Mouse (Mus musculus) hindbrain, embryonic 13.5 days (tissue): ENCODE measurements at regions not wholly inside any gene's neighbourhood (a gene's known extent, or its start where the extent isn't known, plus 50 kb on each side); places are given as distances from the start of the nearest gene placed in this dataset.

Source experiments
- ATAC-seq: fragments of 200-750 bp; cut with Nextera tagmentation; 2 replicates; pipeline ENCODE4 v1.8.0; 2017; ENCODE audit warnings: moderate TSS enrichment; ENCODE audit not compliant: low FRiP score
- H3K27ac ChIP-seq: fragments of 300-500 bp; sonication (generic); 2 replicates; pipeline ENCODE4 v1.5.1; 2015; ENCODE audit warnings: inconsistent platforms, mild to moderate bottlenecking, moderate library complexity
- H3K27me3 ChIP-seq: fragments of 300-500 bp; sonication (generic); 2 replicates; pipeline ENCODE4 v1.6.1; 2015; ENCODE audit warnings: mild to moderate bottlenecking, inconsistent platforms
- H3K36me3 ChIP-seq: fragments of 300-500 bp; sonication (generic); 2 replicates; pipeline ENCODE4 v1.6.1; 2015; ENCODE audit warnings: mild to moderate bottlenecking, inconsistent platforms
- H3K4me1 ChIP-seq: fragments of 300-500 bp; sonication (generic); replicated peaks from 2 replicates; pipeline ENCODE4 v1.6.1; 2015; ENCODE audit warnings: inconsistent platforms
- H3K4me2 ChIP-seq: fragments of 300-500 bp; sonication (generic); 2 replicates; pipeline ENCODE4 v1.6.1; 2015; ENCODE audit warnings: inconsistent platforms, mild to moderate bottlenecking, moderate library complexity
- H3K4me3 ChIP-seq: fragments of 300-500 bp; sonication (generic); 2 replicates; pipeline ENCODE4 v1.5.1; 2015; ENCODE audit warnings: mild to moderate bottlenecking, inconsistent platforms
- H3K9ac ChIP-seq: fragments of 300-500 bp; sonication (generic); 2 replicates; pipeline ENCODE4 v1.6.1; 2015; ENCODE audit warnings: mild to moderate bottlenecking, inconsistent platforms
- H3K9me3 ChIP-seq: fragments of 300-500 bp; sonication (generic); 2 replicates; pipeline ENCODE4 v1.6.1; 2016; ENCODE audit warnings: inconsistent platforms
- WGBS: fragments of 180-500 bp; shearing (Covaris S2); methylation state at CpG from one replicate; pipeline ENCODE4 v1.1.7; 2015; 5-methylcytosine and 5-hydroxymethylcytosine counted together

DNA sequence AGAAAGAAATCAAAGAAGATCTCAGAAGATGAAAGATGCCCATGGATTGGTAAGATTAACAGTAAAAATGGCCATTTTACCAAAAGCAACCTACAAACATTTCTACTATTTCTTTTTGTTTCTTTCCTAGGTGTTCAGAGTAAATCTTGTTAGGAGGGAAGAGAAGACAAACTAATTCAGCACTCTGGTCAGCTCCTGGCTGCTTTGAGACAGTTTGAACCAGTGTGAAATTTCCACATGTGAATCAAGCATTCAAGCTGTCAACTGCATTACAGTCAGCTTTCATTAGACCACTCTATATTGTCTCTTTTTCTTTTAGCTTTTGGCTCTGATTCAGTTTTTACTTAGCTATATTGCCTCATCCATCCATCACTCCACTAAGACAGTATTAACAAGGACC, 859.2 kb downstream of the Ryr2 start:
- Histone ChIP-seq H3K27me3 (no peaks in the 10 kb centered on the region), H3K9me3 (no peaks in the 10 kb centered on the region), H3K9ac (no peak overlapping the region), H3K4me2 (no peak overlapping the region), H3K27ac (no peak overlapping the region), H3K4me3 (no peak overlapping the region), H3K36me3 (no peaks in the 10 kb centered on the region), H3K4me1 (no peaks in the 10 kb centered on the region)
- no peak for ATAC-seq

DNA sequence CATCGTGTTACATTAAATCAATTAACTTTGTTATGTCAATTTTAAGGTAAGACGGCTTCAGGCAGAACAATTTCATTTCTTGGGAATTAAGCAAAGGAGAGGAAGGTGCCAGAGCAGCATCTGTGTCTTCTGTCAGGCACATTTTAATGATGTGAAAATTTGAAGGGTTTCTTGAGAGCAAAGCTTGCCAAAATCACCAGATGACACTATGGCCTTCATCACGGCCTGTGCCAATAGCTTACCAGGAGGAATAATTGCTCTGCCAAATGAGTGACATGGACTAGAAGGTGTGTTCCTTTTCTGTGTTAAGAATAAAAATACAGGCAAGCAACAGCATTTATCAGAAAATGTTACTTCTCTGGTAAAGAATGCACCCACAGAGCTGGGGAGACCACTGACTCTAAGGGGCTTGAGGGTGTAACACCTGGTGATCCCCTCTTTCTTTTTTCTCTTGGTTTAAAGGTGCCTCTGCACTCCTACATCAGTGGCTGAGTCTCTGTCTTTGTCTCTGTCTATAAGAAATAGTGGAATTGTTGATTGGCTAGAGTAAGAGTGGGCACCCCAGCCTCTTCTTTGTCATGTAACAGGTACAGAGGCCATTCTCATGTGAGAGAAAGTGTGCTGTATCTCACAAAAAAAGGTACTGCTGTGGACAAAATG, 856.2 kb upstream of the Chrm3 start:
- no peak overlapping the region for H3K27ac ChIP-seq
- H3K9me3 ChIP-seq = no peaks in the 10 kb centered on the region
- no peaks in the 10 kb centered on the region for H3K27me3 ChIP-seq
- no peak overlapping the region for H3K9ac ChIP-seq
- no peaks in the 10 kb centered on the region for H3K36me3 ChIP-seq
- 81% methylated on average over 3 of the region's 3 CpGs for WGBS
- no peak overlapping the region for H3K4me2 ChIP-seq
- H3K4me1 ChIP-seq = no peaks in the 10 kb centered on the region
- no peak for ATAC-seq
- H3K4me3 ChIP-seq = no peak overlapping the region

DNA sequence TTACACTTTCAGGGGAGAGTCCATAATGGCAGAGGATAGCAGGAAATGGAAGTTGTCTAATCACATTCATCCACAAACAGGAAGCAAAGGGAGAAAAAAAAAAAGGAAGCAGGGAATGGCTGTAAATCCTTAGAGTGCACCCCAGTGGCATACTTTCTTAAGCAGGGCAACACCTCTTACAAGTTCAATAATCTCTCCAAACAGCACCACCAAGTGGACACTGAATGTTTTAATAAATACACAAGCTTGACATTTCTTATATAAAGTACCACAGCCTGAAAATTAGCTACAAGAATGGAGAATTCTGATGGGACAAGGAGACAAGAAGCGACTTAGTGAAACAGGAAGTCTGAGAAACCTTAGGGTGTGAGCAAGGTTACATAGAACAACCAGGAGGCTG, 849.5 kb upstream of the Chrm3 start:
- no peaks in the 10 kb centered on the region for H3K9me3 ChIP-seq
- ATAC-seq = no peak
- no peak overlapping the region for H3K4me2 ChIP-seq
- no peaks in the 10 kb centered on the region for H3K27me3 ChIP-seq
- H3K9ac ChIP-seq = no peak overlapping the region
- no peak overlapping the region for H3K27ac ChIP-seq
- H3K4me3 ChIP-seq = no peak overlapping the region
- H3K4me1 ChIP-seq = no peaks in the 10 kb centered on the region
- WGBS = 94% methylated on average over 1 of the region's 1 CpGs
- H3K36me3 ChIP-seq = no peaks in the 10 kb centered on the region

DNA sequence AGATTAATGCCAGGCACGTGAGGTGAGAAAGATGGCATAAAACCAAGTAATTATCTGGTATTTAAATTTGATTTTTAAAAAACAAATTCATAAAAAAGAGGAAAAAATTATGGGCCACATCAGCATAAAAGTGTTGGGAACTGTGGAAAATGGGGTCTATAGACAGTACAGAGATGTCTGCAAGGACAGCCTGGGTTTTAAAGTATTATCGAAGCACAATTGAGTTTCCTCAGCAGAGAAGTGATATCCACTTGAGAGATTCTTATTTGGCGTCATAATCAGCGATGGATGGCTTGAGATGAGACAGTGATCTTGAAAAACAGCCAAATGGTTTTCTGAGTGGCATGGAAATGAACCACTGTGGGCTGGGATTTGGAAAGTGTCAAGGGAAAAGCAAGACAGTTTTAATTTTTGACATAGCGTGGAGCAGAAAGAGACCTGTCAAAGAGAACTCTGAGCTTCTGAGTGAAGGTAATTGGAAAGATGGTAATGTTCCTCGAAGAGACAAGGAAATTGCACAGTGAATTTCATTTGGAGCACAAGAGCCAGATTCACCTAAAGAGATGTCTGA, 844.7 kb upstream of the Chrm3 start:
- ATAC-seq = no peak
- H3K36me3 ChIP-seq = no peaks in the 10 kb centered on the region
- no peak overlapping the region for H3K27ac ChIP-seq
- H3K9ac ChIP-seq = no peak overlapping the region
- no peak overlapping the region for H3K4me2 ChIP-seq
- no peak overlapping the region for H3K4me3 ChIP-seq
- no peaks in the 10 kb centered on the region for H3K4me1 ChIP-seq
- H3K27me3 ChIP-seq = no peaks in the 10 kb centered on the region
- H3K9me3 ChIP-seq = no peaks in the 10 kb centered on the region
- WGBS = 80% methylated on average over 6 of the region's 6 CpGs

DNA sequence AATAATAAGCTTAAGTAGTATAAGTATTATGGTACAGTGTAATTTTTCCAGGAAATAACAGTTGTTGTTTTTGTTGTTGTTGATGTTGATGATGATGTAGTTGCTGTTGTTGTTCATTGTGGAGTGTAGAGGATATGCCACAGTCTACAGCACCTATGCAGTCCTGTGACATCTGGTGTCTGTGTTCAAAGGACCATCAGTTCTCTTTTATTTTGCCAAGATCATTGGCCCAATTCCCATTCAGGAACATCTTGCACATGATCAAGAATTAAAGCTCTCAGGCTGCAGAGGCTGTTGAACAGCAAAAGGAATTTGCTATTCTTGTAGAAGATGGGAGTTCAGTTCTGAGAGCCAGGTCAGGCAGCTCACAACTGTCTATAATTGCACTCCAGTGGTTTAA, 841.3 kb upstream of the Chrm3 start:
- Histone ChIP-seq H3K9ac (no peak overlapping the region), H3K9me3 (no peaks in the 10 kb centered on the region)

DNA sequence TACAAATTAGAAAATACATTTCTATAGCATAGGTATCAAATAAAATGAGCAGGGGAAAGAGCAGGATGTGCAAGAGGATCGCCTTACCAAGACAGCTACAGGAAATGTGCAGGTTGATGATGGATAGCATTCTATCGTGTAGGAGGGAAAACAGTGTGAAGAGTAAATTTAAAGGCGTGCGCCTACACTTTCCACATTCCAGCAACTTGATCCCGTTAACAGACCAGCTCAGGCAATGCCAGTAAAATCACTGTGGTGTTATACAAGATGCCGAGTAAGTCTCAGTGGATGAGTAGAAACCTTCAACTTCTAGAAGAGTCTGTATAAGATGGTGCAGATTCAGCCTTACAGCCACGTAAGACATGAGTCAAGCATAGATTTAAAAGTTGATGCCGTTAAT, 831.8 kb upstream of the Chrm3 start:
- Histone ChIP-seq H3K36me3 (no peaks in the 10 kb centered on the region), H3K4me3 (no peak overlapping the region), H3K27ac (no peak overlapping the region), H3K9me3 (no peaks in the 10 kb centered on the region), H3K4me1 (no peaks in the 10 kb centered on the region), H3K4me2 (no peak overlapping the region), H3K27me3 (no peaks in the 10 kb centered on the region), H3K9ac (no peak overlapping the region)
- WGBS = 87% methylated on average over 8 of the region's 8 CpGs
- no peak for ATAC-seq

More for the DNA sequence above, 841.3 kb upstream of the Chrm3 start:
- H3K27me3 ChIP-seq = no peaks in the 10 kb centered on the region
- H3K36me3 ChIP-seq = no peaks in the 10 kb centered on the region
- ATAC-seq = no peak
- H3K4me2 ChIP-seq = no peak overlapping the region
- H3K4me3 ChIP-seq = no peak overlapping the region
- H3K27ac ChIP-seq = no peak overlapping the region
- H3K4me1 ChIP-seq = no peaks in the 10 kb centered on the region

DNA sequence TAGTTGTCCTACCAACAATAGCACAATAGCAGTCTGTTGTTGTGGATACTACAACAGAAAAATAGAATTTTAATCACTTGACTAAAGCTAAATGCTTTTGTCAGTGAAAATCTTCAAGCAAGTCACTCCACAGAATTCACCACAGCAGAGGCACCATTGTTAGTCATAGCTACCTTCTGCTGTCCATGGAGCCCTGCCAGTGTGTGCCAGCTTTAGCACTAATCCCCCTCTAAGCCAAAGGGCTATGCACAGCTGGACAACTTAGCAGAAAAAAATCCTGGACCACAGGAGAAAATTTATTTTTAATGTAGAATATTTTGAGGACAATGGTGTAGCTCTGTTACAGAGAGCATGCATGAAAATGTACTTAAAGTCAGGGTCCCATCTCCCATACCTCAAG, 820.5 kb upstream of the Chrm3 start:
- H3K9me3 ChIP-seq = no peaks in the 10 kb centered on the region
- ATAC-seq = no peak
- no peaks in the 10 kb centered on the region for H3K4me1 ChIP-seq
- H3K27ac ChIP-seq = no peak overlapping the region
- no peak overlapping the region for H3K4me2 ChIP-seq
- H3K9ac ChIP-seq = no peak overlapping the region
- H3K27me3 ChIP-seq = no peaks in the 10 kb centered on the region
- H3K4me3 ChIP-seq = no peak overlapping the region
- H3K36me3 ChIP-seq = no peaks in the 10 kb centered on the region

DNA sequence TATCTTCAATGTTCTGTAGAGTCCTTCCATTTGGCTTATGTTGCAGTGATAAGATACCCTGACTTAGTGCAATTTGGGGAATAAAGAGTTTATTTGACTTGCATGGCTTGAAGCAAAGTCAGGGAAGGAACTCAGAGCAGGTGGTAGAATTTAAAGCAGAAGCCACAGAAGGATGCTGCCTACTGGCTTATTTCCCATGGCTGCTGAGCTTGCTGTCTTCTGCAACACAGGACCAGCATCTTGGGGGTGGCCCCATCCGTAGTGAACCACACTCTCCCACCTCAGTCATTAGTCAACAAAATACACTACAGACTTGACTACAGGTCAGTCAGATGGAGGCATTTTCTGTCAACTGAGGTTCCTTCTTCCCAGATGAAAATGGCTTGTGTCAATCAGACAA, 819.7 kb upstream of the Chrm3 start:
- Histone ChIP-seq H3K9me3 (no peaks in the 10 kb centered on the region), H3K36me3 (no peaks in the 10 kb centered on the region), H3K4me1 (no peaks in the 10 kb centered on the region), H3K27me3 (no peaks in the 10 kb centered on the region), H3K27ac (no peak overlapping the region), H3K9ac (no peak overlapping the region), H3K4me2 (no peak overlapping the region), H3K4me3 (no peak overlapping the region)
- ATAC-seq = no peak
- 88% methylated on average over 1 of the region's 1 CpGs for WGBS

DNA sequence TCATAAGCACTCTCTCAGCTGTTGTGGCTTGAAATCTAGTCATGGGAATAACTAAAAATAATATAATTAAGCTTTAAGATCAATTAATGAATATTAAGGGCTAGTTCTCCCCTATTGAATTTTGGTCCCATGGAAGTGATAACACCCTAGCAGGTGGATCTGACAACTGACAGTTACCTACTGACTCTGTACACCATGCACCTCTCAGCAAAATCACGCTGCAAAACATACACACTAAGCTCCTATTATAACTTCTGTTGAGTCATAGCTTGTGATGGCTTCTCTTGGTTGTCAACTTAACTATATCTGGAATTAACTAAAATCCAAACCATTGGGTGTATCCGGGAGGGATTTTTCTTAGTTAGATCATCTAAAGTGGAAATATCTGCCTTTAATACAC, 817.9 kb upstream of the Chrm3 start:
- no peak for ATAC-seq
- 85% methylated on average over 2 of the region's 2 CpGs for WGBS

DNA sequence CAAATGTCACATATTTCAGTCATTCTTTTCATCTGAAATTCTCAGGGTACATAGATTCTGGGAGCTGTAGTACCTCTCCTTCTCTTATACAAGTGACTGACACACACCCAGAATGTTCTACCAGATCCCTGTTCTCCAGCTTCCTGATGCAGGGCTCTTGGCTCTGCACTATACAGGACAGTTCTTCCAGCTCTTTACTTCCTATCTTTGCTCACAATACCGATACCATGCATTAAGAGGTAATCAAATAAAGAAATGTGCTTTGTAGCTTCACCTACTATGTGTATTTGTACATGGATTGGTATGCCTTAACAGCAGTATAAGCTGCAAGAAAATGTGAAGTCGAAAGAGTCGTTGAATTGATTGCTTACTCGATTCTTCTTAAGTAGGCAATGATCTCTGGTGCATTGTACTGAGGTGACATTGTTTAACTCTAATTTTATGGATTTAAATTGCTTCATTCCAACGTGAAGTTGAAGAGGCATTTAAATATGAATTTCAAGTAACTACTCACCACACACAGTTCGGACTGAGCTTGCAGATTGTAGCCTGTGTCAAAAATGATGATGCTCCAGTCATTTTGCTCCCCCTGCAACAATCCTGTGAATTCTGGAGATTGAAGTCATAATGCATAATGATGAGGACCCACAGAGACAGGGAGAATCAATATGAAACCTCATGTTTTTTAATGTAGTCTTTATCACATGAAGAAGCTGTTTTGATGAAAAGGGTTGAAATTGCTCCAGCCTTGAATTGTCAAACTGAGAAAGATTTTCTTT, 817.2 kb upstream of the Chrm3 start:
- H3K9me3 ChIP-seq = no peaks in the 10 kb centered on the region
- H3K9ac ChIP-seq = no peak overlapping the region
- no peak overlapping the region for H3K4me2 ChIP-seq
- H3K4me1 ChIP-seq = no peaks in the 10 kb centered on the region
- WGBS = 68% methylated on average over 6 of the region's 6 CpGs
- ATAC-seq = peak; percentile 24; the same call in 1 of the 2 replicates
- no peaks in the 10 kb centered on the region for H3K36me3 ChIP-seq
- H3K27ac ChIP-seq = peak overlapping the region; percentile 8; the same call in 1 of the 2 replicates
- no peaks in the 10 kb centered on the region for H3K27me3 ChIP-seq
- no peak overlapping the region for H3K4me3 ChIP-seq

More for the DNA sequence above, 817.9 kb upstream of the Chrm3 start:
- Histone ChIP-seq H3K36me3 (no peaks in the 10 kb centered on the region), H3K27ac (no peak overlapping the region), H3K4me3 (no peak overlapping the region), H3K9me3 (no peaks in the 10 kb centered on the region), H3K27me3 (no peaks in the 10 kb centered on the region), H3K9ac (no peak overlapping the region), H3K4me2 (no peak overlapping the region), H3K4me1 (no peaks in the 10 kb centered on the region)

DNA sequence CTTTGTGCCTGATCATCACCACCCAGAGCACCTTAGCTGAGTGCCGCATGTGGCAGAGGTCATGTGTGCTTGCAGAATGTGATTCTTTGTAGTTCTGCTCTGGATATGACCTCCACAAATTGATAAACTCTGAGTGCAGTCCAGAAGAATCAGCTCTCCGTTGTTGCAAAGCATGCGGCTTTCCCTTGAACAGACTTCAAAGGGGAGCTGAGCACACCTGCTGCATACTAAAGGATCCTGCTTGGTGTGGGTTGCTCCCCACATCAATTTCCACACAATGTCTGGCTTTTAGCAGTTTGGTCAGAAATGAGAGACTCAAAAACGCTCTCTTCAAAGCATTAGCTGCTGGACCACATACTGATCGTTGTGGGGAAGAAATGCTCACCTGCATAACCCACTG, 806.5 kb upstream of the Chrm3 start:
- WGBS = 82% methylated on average over 5 of the region's 5 CpGs
- no peaks in the 10 kb centered on the region for H3K27me3 ChIP-seq
- no peak overlapping the region for H3K9ac ChIP-seq
- no peaks in the 10 kb centered on the region for H3K36me3 ChIP-seq
- H3K4me3 ChIP-seq = no peak overlapping the region
- H3K4me1 ChIP-seq = no peaks in the 10 kb centered on the region
- H3K4me2 ChIP-seq = no peak overlapping the region
- no peak overlapping the region for H3K27ac ChIP-seq
- no peaks in the 10 kb centered on the region for H3K9me3 ChIP-seq
- no peak for ATAC-seq

DNA sequence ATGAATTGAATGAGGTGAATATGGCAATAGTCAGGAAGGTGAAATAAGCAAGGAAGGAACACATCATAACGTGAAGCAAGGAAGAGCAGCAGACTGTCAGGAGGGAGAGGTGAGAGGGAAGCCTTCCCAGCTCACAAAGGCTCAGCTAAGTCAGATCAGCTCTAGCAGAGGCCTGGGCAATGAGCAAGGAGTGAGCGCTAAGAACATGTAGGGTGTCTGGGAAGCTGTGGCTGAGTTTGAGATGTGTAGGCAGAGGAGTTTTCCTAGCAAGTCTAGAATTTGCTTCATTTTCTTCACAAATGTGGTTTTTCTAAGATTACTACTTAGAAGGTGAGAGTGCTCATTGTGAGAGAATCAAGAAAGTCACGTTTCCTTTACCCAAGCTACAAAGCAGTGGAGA, 803.5 kb upstream of the Chrm3 start:
- Histone ChIP-seq H3K4me3 (no peak overlapping the region), H3K9me3 (no peaks in the 10 kb centered on the region), H3K4me1 (no peaks in the 10 kb centered on the region), H3K9ac (no peak overlapping the region), H3K36me3 (no peaks in the 10 kb centered on the region), H3K27ac (no peak overlapping the region), H3K4me2 (no peak overlapping the region), H3K27me3 (no peaks in the 10 kb centered on the region)
- ATAC-seq = no peak
- WGBS = 80% methylated on average over 3 of the region's 3 CpGs

DNA sequence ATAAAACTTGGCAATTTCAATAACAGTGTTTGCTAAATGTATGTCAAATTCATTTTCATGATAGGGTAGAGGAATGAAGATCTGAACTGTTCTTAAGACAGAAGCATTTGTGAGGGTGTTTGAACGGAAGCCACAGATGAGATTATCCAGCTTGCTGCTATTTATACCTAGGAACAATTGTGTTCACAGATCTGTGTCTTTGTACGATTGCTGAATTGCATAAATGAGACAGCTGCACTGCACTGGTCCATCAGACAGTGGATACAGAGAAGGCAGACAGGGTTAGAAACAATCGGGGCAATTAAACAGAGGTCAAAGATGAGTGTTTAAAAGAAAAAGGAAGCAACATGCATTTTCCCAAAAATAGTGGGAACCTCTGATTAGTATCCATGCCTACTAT, 786.6 kb upstream of the Chrm3 start:
- Histone ChIP-seq H3K4me3 (no peak overlapping the region), H3K9me3 (no peaks in the 10 kb centered on the region), H3K27ac (no peak overlapping the region), H3K36me3 (no peaks in the 10 kb centered on the region), H3K4me2 (no peak overlapping the region), H3K27me3 (no peaks in the 10 kb centered on the region), H3K9ac (no peak overlapping the region), H3K4me1 (no peaks in the 10 kb centered on the region)
- 78% methylated on average over 3 of the region's 3 CpGs for WGBS
- no peak for ATAC-seq
